Comparison of ENCODE assay signal across 12 mouse cellular contexts in genomic region chr4:109112915-109113505, GRCm38 (mm10).
A peak's percentile ranks its signal among the peaks of the same experiment; 100 is the strongest.
DNase-seq lines count a peak whose midpoint lies in the region; ATAC-seq and TF ChIP-seq lines count a peak whose summit lies in the region.
"Had no signal": no experiment of that assay in that cellular context is flagged by ENCODE, and none has a peak within 500 bp of the region (broad histone marks: within the 10 kb centered on the region; RNA-seq: fewer than 3 reads in every experiment).

No protein-coding gene starts in this region.

- 0 out of 2 replicates have a peak overlapping the region, but pooled peaks have one; percentile 0 for H3K4me2 ChIP-seq in intestine, embryonic 15.5 days (replicated peaks)
- peak overlapping the region; percentile 37 for H3K4me2 ChIP-seq in lung, postnatal 0 days (replicated peaks; ENCODE audit: low read depth, low read length)
- H3K4me2 ChIP-seq: midbrain, embryonic 12.5 days had no signal

- 0 out of 2 replicates have a peak overlapping the region, but pooled peaks have one; percentile 48 for H3K27ac ChIP-seq in intestine, embryonic 15.5 days
- peak overlapping the region; percentile 84 for H3K27ac ChIP-seq in lung, postnatal 0 days (ENCODE audit: low read length)
- H3K27ac ChIP-seq: limb, embryonic 10.5 days; midbrain, embryonic 12.5 days had no signal

- H3K9ac ChIP-seq in intestine, embryonic 15.5 days: no peak overlapping the region
- H3K9ac ChIP-seq in lung, postnatal 0 days (replicated peaks; ENCODE audit: low read depth): no peak overlapping the region
- H3K9ac ChIP-seq: midbrain, embryonic 12.5 days had no signal

- TF ChIP-seq CTCF in lung, postnatal 0 days (IDR thresholded peaks at IDR 0.05): no peak

- TF ChIP-seq EP300 in lung, postnatal 0 days (IDR thresholded peaks at IDR 0.05): no peak

- no peaks in the 10 kb centered on the region for H3K9me3 ChIP-seq in intestine, embryonic 15.5 days
- no peaks in the 10 kb centered on the region for H3K9me3 ChIP-seq in lung, postnatal 0 days (ENCODE audit: low read length)
- H3K9me3 ChIP-seq: limb, embryonic 10.5 days; midbrain, embryonic 12.5 days had no signal

- peak; percentile 38 for DNase-seq in adrenal gland, postnatal 10 days
- DNase-seq in adrenal gland, postnatal 36 days: no peak
- DNase-seq in kidney, adult 8-10 months: peak; percentile 70 to 84
- no peak for DNase-seq in kidney, postnatal 4 days
- peak; percentile 81 for DNase-seq in lung, postnatal 0 days (ENCODE audit: low spot score)
- no peak for DNase-seq in right cerebral cortex, postnatal 25 days
- DNase-seq: adrenal gland, adult 8-10 months; cerebellum, adult 18-20 months had no signal

- H3K4me1 ChIP-seq in intestine, embryonic 15.5 days (replicated peaks): peaks cover 6% of the 10 kb centered on the region; the same call in 1 of the 2 replicates
- peaks cover 29% of the 10 kb centered on the region for H3K4me1 ChIP-seq in lung, postnatal 0 days (ENCODE audit: insufficient read depth, low read depth, low read length)

- no peaks in the 10 kb centered on the region for H3K27me3 ChIP-seq in intestine, embryonic 15.5 days (replicated peaks)
- H3K27me3 ChIP-seq in lung, postnatal 0 days (replicated peaks; ENCODE audit: insufficient read depth, low read length): no peaks in the 10 kb centered on the region
- H3K27me3 ChIP-seq: midbrain, embryonic 12.5 days had no signal

- peak; percentile 18; the same call in 1 of the 2 replicates for ATAC-seq in intestine, embryonic 15.5 days
- ATAC-seq in lung, postnatal 0 days: peak; percentile 59
- no peak for ATAC-seq in granulocyte monocyte progenitor cell, adult 5-6 weeks (replicated peaks; ENCODE audit: poor library complexity, severe bottlenecking)

- H3K36me3 ChIP-seq in intestine, embryonic 15.5 days: no peaks in the 10 kb centered on the region
- no peaks in the 10 kb centered on the region for H3K36me3 ChIP-seq in lung, postnatal 0 days (ENCODE audit: insufficient read depth, low read length)
- H3K36me3 ChIP-seq: limb, embryonic 10.5 days; midbrain, embryonic 12.5 days had no signal

- WGBS in intestine, embryonic 15.5 days: 54% methylated on average over 7 of the region's 7 CpGs
- 45% methylated on average over 7 of the region's 7 CpGs for WGBS in lung, postnatal 0 days

- no peak overlapping the region for H3K4me3 ChIP-seq in intestine, embryonic 15.5 days (replicated peaks)
- no peak overlapping the region for H3K4me3 ChIP-seq in lung, postnatal 0 days (ENCODE audit: low read depth, low read length)
- H3K4me3 ChIP-seq: limb, embryonic 10.5 days; midbrain, embryonic 12.5 days had no signal

Comparison
In these comparisons a context has a peak if more than half of its experiments do, and no peak if none do; other contexts are left out.
1. DNase-seq: peak in adrenal gland, postnatal 10 days (single experiment), kidney, adult 8-10 months (2 of 2) and lung, postnatal 0 days (single experiment); none in adrenal gland, postnatal 36 days (0 of 2), kidney, postnatal 4 days (0 of 2) and right cerebral cortex, postnatal 25 days (single experiment).